Mouse (Mus musculus) stomach, postnatal 0 days (tissue): ENCODE data around the gene Olfr77. TPM values are rescaled to one million over a fixed set of nuclear protein-coding genes. Genes with fewer than 3 reads are reported as not detected.

Experiments used
- ATAC-seq: fragments of 200-750 bp; cut with Nextera tagmentation; 2 replicates; pipeline ENCODE4 v1.8.0; 2017; ENCODE audit not compliant: low FRiP score, low TSS enrichment
- DNase-seq: peaks from one replicate; pipeline ENCODE4 v3.0.0-alpha.2; 2016; ENCODE audit warnings: low spot score
- H3K27ac ChIP-seq: fragments of 300-500 bp; sonication (generic); replicated peaks from 2 replicates; pipeline ENCODE4 v1.5.1; 2014; ENCODE audit warnings: mild to moderate bottlenecking, control low read depth
- H3K27me3 ChIP-seq: fragments of 300-500 bp; sonication (generic); 2 replicates; pipeline ENCODE4 v1.6.1; 2014; ENCODE audit warnings: low read length; ENCODE audit not compliant: control insufficient read depth, insufficient read depth
- H3K36me3 ChIP-seq: fragments of 300-500 bp; sonication (generic); 2 replicates; pipeline ENCODE4 v1.6.1; 2014; ENCODE audit warnings: low read length, mixed read lengths; ENCODE audit not compliant: control insufficient read depth, insufficient read depth
- H3K4me1 ChIP-seq: fragments of 300-500 bp; sonication (generic); replicated peaks from 2 replicates; pipeline ENCODE4 v1.6.1; 2014; ENCODE audit warnings: antibody characterized with exemption; ENCODE audit not compliant: control insufficient read depth, insufficient read depth
- H3K4me2 ChIP-seq: fragments of 300-500 bp; sonication (generic); replicated peaks from 2 replicates; pipeline ENCODE4 v1.6.1; 2014; ENCODE audit warnings: low read depth, mild to moderate bottlenecking, control low read depth, moderate library complexity
- H3K4me3 ChIP-seq: fragments of 300-500 bp; sonication (generic); 2 replicates; pipeline ENCODE4 v1.5.1; 2014; ENCODE audit warnings: low read depth, low read length, control low read depth
- H3K9ac ChIP-seq: fragments of 300-500 bp; sonication (generic); 2 replicates; pipeline ENCODE4 v1.6.1; 2014; ENCODE audit warnings: mild to moderate bottlenecking, low read length, control low read depth, mixed read lengths
- H3K9me3 ChIP-seq: fragments of 300-500 bp; sonication (generic); 2 replicates; pipeline ENCODE4 v1.6.1; 2016; ENCODE audit warnings: low read length; ENCODE audit not compliant: control insufficient read depth
- CTCF ChIP-seq: IDR thresholded peaks from 2 replicates; pipeline ENCODE4 v1.5.1; 2016; ENCODE audit warnings: antibody characterized with exemption, low read depth, mild to moderate bottlenecking, moderate library complexity
- EP300 ChIP-seq: optimal IDR thresholded peaks from 2 replicates; pipeline ENCODE3; 2016; ENCODE audit warnings: antibody characterized with exemption
- WGBS: fragments of 180-500 bp; shearing (Covaris S2); extraction: QIAGEN DNeasy Blood & Tissue Kit; methylation state at CpG from one replicate; pipeline ENCODE4 v1.1.7; 2014; 5-methylcytosine and 5-hydroxymethylcytosine counted together
- polyA plus RNA-seq: library from polyadenylated mRNA; unstranded; fragments of >200 nt; fragmentation: Nextera tagmentation; extraction: Ambion mirVana; gene quantifications from 2 replicates; pipeline ENCODE4 v1.2.1, GENCODE M21; 2015

Gene Olfr77
- polyA plus RNA-seq, result 0.31 and 0.33 TPM in 2 replicates

DNA sequence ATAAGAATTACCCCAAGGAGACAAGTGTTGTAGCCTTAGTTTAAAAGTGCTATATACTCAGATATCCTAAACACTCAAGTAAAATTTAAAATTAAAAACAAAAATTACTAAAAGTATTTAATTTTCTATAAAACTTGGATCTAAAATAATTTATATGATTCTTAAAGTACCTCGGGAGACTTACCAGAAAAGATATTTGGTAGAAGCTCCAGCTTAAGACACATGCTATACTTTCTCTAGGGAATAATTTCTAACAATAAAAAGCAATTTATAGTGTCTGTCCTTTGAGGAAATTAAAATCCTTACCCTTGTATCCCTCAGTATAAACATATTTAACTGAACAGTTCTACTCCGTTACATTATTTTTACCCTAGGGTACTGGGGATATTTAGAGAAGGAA is at the start of gene Olfr77:
Gene Olfr77, plus strand, starts transcription at position 301 of the 400 bp plus-strand sequence.
- H3K9ac ChIP-seq, result no peak within 1 kb of the TSS
- TF ChIP-seq EP300 (no peak), CTCF (no peak)
- no peaks in the 10 kb centered on the region for H3K27me3 ChIP-seq
- WGBS, result 85% methylated on average over 2 of the region's 2 CpGs
- ATAC-seq (no peak), DNase-seq (no peak)
- no peak within 1 kb of the TSS for H3K4me2 ChIP-seq
- no peaks in the 10 kb centered on the region for H3K9me3 ChIP-seq
- H3K27ac ChIP-seq, result no peak within 1 kb of the TSS
- no peaks in the 10 kb centered on the region for H3K4me1 ChIP-seq
- no peak within 1 kb of the TSS for H3K4me3 ChIP-seq
- H3K36me3 ChIP-seq, result no peaks in the 10 kb centered on the region

DNA sequence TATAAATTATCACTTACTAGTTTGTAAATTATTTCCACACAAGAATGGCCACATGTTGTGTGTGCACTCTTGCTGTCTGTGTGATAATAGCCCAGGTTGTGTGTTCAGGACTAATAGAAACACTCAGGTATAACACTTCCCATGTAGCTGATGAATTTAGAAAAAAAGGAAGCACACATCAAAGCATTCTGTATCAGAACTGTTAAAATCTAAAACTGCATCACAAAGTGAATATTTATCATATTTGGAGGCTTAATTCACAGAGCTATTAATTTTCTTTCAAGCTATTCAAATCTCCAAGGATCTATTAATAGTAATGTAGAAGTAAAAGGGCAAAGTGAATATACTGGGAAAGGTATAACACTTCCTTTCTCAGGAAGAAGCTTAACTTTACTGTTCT is 28.8 kb upstream of the Olfr77 start, which contains the start of gene Olfr862:
Gene Olfr862, minus strand, starts transcription at position 101 of the 400 bp plus-strand sequence.
- Histone ChIP-seq H3K4me1 (no peaks in the 10 kb centered on the region), H3K27ac (no peak within 1 kb of the TSS), H3K36me3 (no peaks in the 10 kb centered on the region), H3K9me3 (no peaks in the 10 kb centered on the region), H3K4me3 (no peak within 1 kb of the TSS), H3K27me3 (no peaks in the 10 kb centered on the region), H3K4me2 (no peak within 1 kb of the TSS), H3K9ac (no peak within 1 kb of the TSS)
- DNase-seq, result no peak
- TF ChIP-seq EP300 (no peak), CTCF (no peak)
- ATAC-seq, result no peak

DNA sequence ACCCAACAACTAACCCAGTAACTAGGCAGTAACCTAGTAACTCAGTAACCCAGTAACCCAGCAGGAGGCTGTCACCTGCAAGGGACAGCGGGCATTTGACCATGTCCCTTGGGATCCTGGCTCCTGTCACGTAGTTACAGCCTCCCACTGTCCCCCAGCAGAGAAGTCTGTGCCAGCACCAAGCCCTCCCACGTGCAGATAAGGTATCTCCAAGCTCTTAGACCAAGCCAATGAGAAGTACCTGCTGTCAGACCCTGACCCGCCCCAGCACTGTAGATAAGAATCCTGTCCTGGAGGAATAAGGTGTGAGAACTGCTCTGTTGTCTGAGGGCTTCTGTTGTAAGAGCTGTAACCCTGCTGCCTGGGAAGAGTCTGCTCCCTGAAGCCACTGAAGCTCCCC is 5.5 kb upstream of the Olfr77 start:
- H3K4me2 ChIP-seq, result no peak overlapping the region
- DNase-seq, result no peak
- H3K4me3 ChIP-seq, result no peak overlapping the region
- no peaks in the 10 kb centered on the region for H3K4me1 ChIP-seq
- no peak overlapping the region for H3K9ac ChIP-seq
- no peak overlapping the region for H3K27ac ChIP-seq
- no peaks in the 10 kb centered on the region for H3K27me3 ChIP-seq
- no peak for ATAC-seq
- H3K9me3 ChIP-seq, result no peaks in the 10 kb centered on the region
- no peaks in the 10 kb centered on the region for H3K36me3 ChIP-seq
- TF ChIP-seq CTCF (no peak), EP300 (no peak)
- WGBS, result 50% methylated on average over 4 of the region's 4 CpGs

Other genes starting within 250 kb of the Olfr77 start
- not detected in 2 replicates for gene Olfr857, start 207.4 kb upstream of the Olfr77 start, polyA plus RNA-seq
- gene Olfr58, start 136.6 kb upstream of the Olfr77 start, polyA plus RNA-seq, result not detected in 2 replicates
- not detected in 2 replicates for gene Olfr859, start 112.0 kb upstream of the Olfr77 start, polyA plus RNA-seq
- not detected in 2 replicates for gene Olfr860, start 67.1 kb upstream of the Olfr77 start, polyA plus RNA-seq
- not detected in 2 replicates for gene Olfr862, start 28.9 kb upstream of the Olfr77 start, polyA plus RNA-seq
- gene Olfr866, start 111.2 kb downstream of the Olfr77 start, polyA plus RNA-seq, result not detected in 2 replicates
- gene Olfr867, start 140.7 kb downstream of the Olfr77 start, polyA plus RNA-seq, result not detected in 2 replicates
- not detected in 2 replicates for gene Olfr868, start 181.8 kb downstream of the Olfr77 start, polyA plus RNA-seq
- gene Olfr869, start 212.1 kb downstream of the Olfr77 start, polyA plus RNA-seq, result 0.11 TPM in 1 of 2 replicates, not detected in the other